Mouse (Mus musculus): Measurements from ENCODE around the gene Pld4.

- TF ChIP-seq EP300 (IDR thresholded peaks at IDR 0.05; ENCODE audit: low read depth) (no peak), CTCF (IDR thresholded peaks at IDR 0.05; ENCODE audit: low read depth) (no peak)
Measured at GRCm38 (mm10) chr12:112814682-112815470, 54.4 kb downstream of the Pld4 start.
